Mouse (Mus musculus): ENCODE data around the gene Ccdc152. TPM values are rescaled to one million over a fixed set of nuclear protein-coding genes. Genes with fewer than 3 reads are reported as not detected.

Gene Ccdc152
- total RNA-seq (2023) = not detected

DNA sequence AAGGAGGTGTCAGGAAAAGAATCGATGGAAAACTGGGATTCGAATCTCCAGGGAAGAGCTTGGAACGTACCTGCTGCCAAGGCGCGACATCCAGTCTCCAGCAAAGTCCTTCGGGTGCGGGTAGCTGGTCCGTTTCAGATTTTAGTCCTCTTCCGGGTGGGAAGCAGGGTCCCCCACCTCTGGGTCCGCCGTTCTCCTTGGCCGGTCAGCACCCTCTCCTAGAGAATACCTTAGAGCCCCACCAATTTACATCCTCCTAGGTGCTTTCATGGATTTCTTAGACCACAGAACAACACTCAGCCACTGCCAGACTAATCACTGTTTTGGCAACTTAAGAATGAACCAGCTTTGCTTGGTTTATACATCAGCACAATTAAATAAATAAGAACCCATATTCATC is at the start of gene Ccdc152:
Gene Ccdc152 (minus strand): TSS at position 101 of the 400 bp plus-strand sequence.

DNA sequence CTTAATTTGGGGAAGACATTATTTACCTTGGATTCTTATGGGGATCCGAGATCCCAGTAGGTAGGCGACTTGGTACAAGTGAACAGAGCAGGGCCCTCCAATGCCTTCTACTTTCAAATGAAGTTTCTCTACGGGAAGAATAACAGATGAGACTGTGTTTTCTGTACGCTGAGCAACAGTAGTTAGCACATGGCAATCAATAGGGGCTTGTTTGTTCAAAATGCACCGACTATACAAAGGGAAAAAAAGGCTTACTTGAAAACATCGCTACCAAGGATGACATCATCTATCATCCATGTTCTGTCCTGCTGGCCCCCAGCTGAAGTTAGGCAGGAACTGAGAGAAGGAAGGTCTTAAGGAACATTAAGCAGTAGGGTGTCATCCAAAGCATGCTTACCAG is 35.1 kb downstream of the Ccdc152 start, which contains the start of gene Selenop:
Gene Selenop (plus strand): TSS at position 301 of the 400 bp plus-strand sequence.

Other genes starting within 250 kb of the Ccdc152 start
- gene Selenop, start 35.0 kb downstream of the Ccdc152 start, total RNA-seq (2023) = 10 to 100 TPM; 42.1 to 52.7 TPM